Comparison of ENCODE assay signal across 8 mouse cellular contexts in genomic region chr8:85481900-85482299, GRCm38 (mm10). TPM values are rescaled to one million over a fixed set of nuclear protein-coding genes. Genes with fewer than 3 reads are reported as not detected.
DNase-seq lines count a peak whose midpoint lies in the region; ATAC-seq and TF ChIP-seq lines count a peak whose summit lies in the region.

No protein-coding gene starts in this region.

- H3K4me1 ChIP-seq in forebrain, embryonic 12.5 days, result peaks cover 5% of the 10 kb centered on the region
- no peaks in the 10 kb centered on the region for H3K4me1 ChIP-seq in intestine, embryonic 14.5 days (replicated peaks; ENCODE audit: control insufficient read depth, insufficient read depth, low read length)
- peaks cover 20% of the 10 kb centered on the region for H3K4me1 ChIP-seq in liver, adult 2 months (ENCODE audit: control insufficient read depth, insufficient read depth, low read length)
- H3K4me1 ChIP-seq in midbrain, postnatal 0 days (ENCODE audit: insufficient read depth, low read length), result no peaks in the 10 kb centered on the region

- H3K27ac ChIP-seq in forebrain, embryonic 12.5 days, result no peak overlapping the region
- H3K27ac ChIP-seq in intestine, embryonic 14.5 days (ENCODE audit: low read depth), result no peak overlapping the region
- no peak overlapping the region for H3K27ac ChIP-seq in liver, adult 2 months (replicated peaks; ENCODE audit: insufficient read depth, low read depth, low read length)
- H3K27ac ChIP-seq in midbrain, postnatal 0 days (ENCODE audit: low read depth, low read length), result no peak overlapping the region

- H3K27me3 ChIP-seq in forebrain, embryonic 12.5 days, result no peaks in the 10 kb centered on the region
- H3K27me3 ChIP-seq in intestine, embryonic 14.5 days (replicated peaks; ENCODE audit: control insufficient read depth, insufficient read depth, low read length), result no peaks in the 10 kb centered on the region
- H3K27me3 ChIP-seq in liver, adult 2 months (ENCODE audit: control insufficient read depth, insufficient read depth, low read length), result no peaks in the 10 kb centered on the region
- no peaks in the 10 kb centered on the region for H3K27me3 ChIP-seq in midbrain, postnatal 0 days (ENCODE audit: insufficient read depth, low read length)

- no peaks in the 10 kb centered on the region for H3K36me3 ChIP-seq in forebrain, embryonic 12.5 days (replicated peaks)
- H3K36me3 ChIP-seq in intestine, embryonic 14.5 days (ENCODE audit: control insufficient read depth, insufficient read depth, low read length), result no peaks in the 10 kb centered on the region
- H3K36me3 ChIP-seq in liver, adult 2 months (ENCODE audit: control insufficient read depth, insufficient read depth, low read length), result no peaks in the 10 kb centered on the region
- no peaks in the 10 kb centered on the region for H3K36me3 ChIP-seq in midbrain, postnatal 0 days (ENCODE audit: insufficient read depth, low read length)

- H3K9ac ChIP-seq in forebrain, embryonic 12.5 days, result no peak overlapping the region
- H3K9ac ChIP-seq in intestine, embryonic 14.5 days (ENCODE audit: low read length), result no peak overlapping the region
- H3K9ac ChIP-seq in liver, adult 2 months (ENCODE audit: low read depth, low read length), result peak overlapping the region; percentile 34; the same call in 1 of the 2 replicates
- H3K9ac ChIP-seq in midbrain, postnatal 0 days (replicated peaks; ENCODE audit: low read length, poor library complexity, severe bottlenecking), result no peak overlapping the region

- peak; percentile 46 to 55 for DNase-seq in spleen, adult 18-20 months
- no peak for DNase-seq in spleen, adult 12 weeks (ENCODE audit: low spot score)
- DNase-seq in intestine, embryonic 14.5 days (ENCODE audit: low spot score), result no peak
- no peak for DNase-seq in liver, adult 2 months (ENCODE audit: extremely low read depth, low read depth, low spot score)
- DNase-seq in midbrain, postnatal 0 days (ENCODE audit: low spot score), result peak; percentile 34
- DNase-seq in thymus, postnatal 10 days (ENCODE audit: low spot score in 2 of 2), result peak; percentile 5 to 35

- H3K4me3 ChIP-seq in forebrain, embryonic 12.5 days (replicated peaks), result no peak overlapping the region
- no peak overlapping the region for H3K4me3 ChIP-seq in intestine, embryonic 14.5 days (ENCODE audit: low read depth, low read length)
- no peak overlapping the region for H3K4me3 ChIP-seq in liver, adult 2 months (ENCODE audit: insufficient read depth, low read depth, low read length)
- no peak overlapping the region for H3K4me3 ChIP-seq in midbrain, postnatal 0 days (ENCODE audit: low read depth, low read length)

- ATAC-seq in forebrain, embryonic 12.5 days (ENCODE audit: low FRiP score), result no peak
- ATAC-seq in intestine, embryonic 14.5 days (replicated peaks; ENCODE audit: low FRiP score, low TSS enrichment, low read depth), result no peak; the same call in 1 of the 2 replicates
- no peak for ATAC-seq in midbrain, postnatal 0 days (ENCODE audit: low FRiP score)
- no peak for ATAC-seq in erythroblast, adult 5-6 weeks (replicated peaks; ENCODE audit: low FRiP score, poor library complexity, severe bottlenecking)

- peak overlapping the region; percentile 19 for H3K4me2 ChIP-seq in forebrain, embryonic 12.5 days
- H3K4me2 ChIP-seq in intestine, embryonic 14.5 days (ENCODE audit: low read length), result peak overlapping the region; percentile 26
- peak overlapping the region; percentile 28; the same call in 1 of the 2 replicates for H3K4me2 ChIP-seq in midbrain, postnatal 0 days (ENCODE audit: low read depth, low read length, poor library complexity, severe bottlenecking)

- H3K9me3 ChIP-seq in forebrain, embryonic 12.5 days, result no peaks in the 10 kb centered on the region
- H3K9me3 ChIP-seq in intestine, embryonic 14.5 days (ENCODE audit: control insufficient read depth, low read length), result no peaks in the 10 kb centered on the region
- no peaks in the 10 kb centered on the region for H3K9me3 ChIP-seq in midbrain, postnatal 0 days (ENCODE audit: low read length)

- TF ChIP-seq CTCF in liver, adult 2 months (IDR thresholded peaks at IDR 0.05; ENCODE audit: low read depth, low read length), result no peak
- TF ChIP-seq CTCF in midbrain, postnatal 0 days (IDR thresholded peaks at IDR 0.05), result peak; percentile 10; the same call in 1 of the 2 replicates

- WGBS in forebrain, embryonic 12.5 days, result 37% methylated on average over 10 of the region's 10 CpGs
- 37% methylated on average over 10 of the region's 10 CpGs for WGBS in intestine, embryonic 14.5 days
- 70% methylated on average over 10 of the region's 10 CpGs for WGBS in liver, adult 2 months
- WGBS in midbrain, postnatal 0 days, result 35% methylated on average over 10 of the region's 10 CpGs

- no peaks in the 10 kb centered on the region for H3K79me2 ChIP-seq in liver, adult 2 months (ENCODE audit: control insufficient read depth, insufficient read depth, low read length)

- no peak for TF ChIP-seq POLR2A in liver, adult 2 months (IDR thresholded peaks at IDR 0.05; ENCODE audit: extremely low read depth, insufficient read depth, low read length)

RNA-seq across cellular contexts. Expression of gene Gpt2, which starts 10.5 kb away (rescaled TPM):
- 36.9 and 38.3 TPM in 2 replicates for polyA plus RNA-seq in forebrain, embryonic 12.5 days (2016; fragmentation: Nextera tagmentation; extraction: Ambion mirVana)
- polyA plus RNA-seq in intestine, embryonic 14.5 days (2014; fragmentation: Nextera tagmentation; extraction: Ambion mirVana), result 18.8 and 19.7 TPM in 2 replicates
- total RNA-seq in liver, adult 2 months (2014; rRNA removed), result 345 and 351 TPM in 2 replicates
- 135 and 180 TPM in 2 replicates for polyA plus RNA-seq in liver, adult 2 months (2012; rRNA removed)
- 64.6 and 69.4 TPM in 2 replicates for total RNA-seq in midbrain, postnatal 0 days (2014; rRNA removed)
- polyA plus RNA-seq in midbrain, postnatal 0 days (2015; fragmentation: Nextera tagmentation; extraction: Ambion mirVana), result 29.2 and 30.0 TPM in 2 replicates
- total RNA-seq in erythroblast, adult 5-6 weeks (2015; ENCODE audit: low replicate concordance), result 0.84 TPM in 1 of 2 replicates, not detected in the other
- total RNA-seq in erythroblast, adult 5-6 weeks (2017; ENCODE audit: low replicate concordance), result not detected in 2 replicates

RNA-seq across cellular contexts. Expression of gene 4921524J17Rik, which starts 49.3 kb away (rescaled TPM):
- 46.1 and 48.1 TPM in 2 replicates for polyA plus RNA-seq in forebrain, embryonic 12.5 days (2016; fragmentation: Nextera tagmentation; extraction: Ambion mirVana)
- polyA plus RNA-seq in intestine, embryonic 14.5 days (2014; fragmentation: Nextera tagmentation; extraction: Ambion mirVana), result 36.7 and 39.3 TPM in 2 replicates
- 6.2 and 8.6 TPM in 2 replicates for total RNA-seq in liver, adult 2 months (2014; rRNA removed)
- 2.9 TPM in 2 replicates for polyA plus RNA-seq in liver, adult 2 months (2012; rRNA removed)
- 13.4 and 17.9 TPM in 2 replicates for total RNA-seq in midbrain, postnatal 0 days (2014; rRNA removed)
- polyA plus RNA-seq in midbrain, postnatal 0 days (2015; fragmentation: Nextera tagmentation; extraction: Ambion mirVana), result 40.7 and 48.0 TPM in 2 replicates
- 9.4 and 22.5 TPM in 2 replicates for total RNA-seq in erythroblast, adult 5-6 weeks (2015; ENCODE audit: low replicate concordance)
- total RNA-seq in erythroblast, adult 5-6 weeks (2017; ENCODE audit: low replicate concordance), result 8.3 and 15.9 TPM in 2 replicates

Comparison
In these comparisons a context has a peak if more than half of its experiments do, and no peak if none do; other contexts are left out.
1. DNase-seq: peak in spleen, adult 18-20 months (2 of 2), midbrain, postnatal 0 days (single experiment) and thymus, postnatal 10 days (2 of 2); none in spleen, adult 12 weeks (single experiment), intestine, embryonic 14.5 days (single experiment) and liver, adult 2 months (single experiment).
2. Peak in every context shown above with its lines, with median percentiles within 50 percentile points of each other: H3K4me2 ChIP-seq.